Mouse (Mus musculus): ENCODE results near the gene 4930453N24Rik. TPM values are rescaled to one million over a fixed set of nuclear protein-coding genes. Genes with fewer than 3 reads are reported as not detected.

The 4930453N24Rik gene
- polyA plus RNA-seq, 1 experiment from 2014 or later: 25.3 TPM

GRCm38 (mm10) chr16:64766696-64767300, 4.2 kb downstream of the 4930453N24Rik start:
- Histone ChIP-seq H3K4me1 (ENCODE audit: control insufficient read depth, insufficient read depth, low read length) (no peaks in the 10 kb centered on the region), H3K9me3 (ENCODE audit: control insufficient read depth, low read length) (peaks cover 9% of the 10 kb centered on the region; the same call in 1 of the 2 replicates), H3K4me2 (replicated peaks; ENCODE audit: low read depth, low read length) (no peak overlapping the region), H3K36me3 (ENCODE audit: control insufficient read depth, insufficient read depth, low read length) (peaks cover 28% of the 10 kb centered on the region), H3K27me3 (ENCODE audit: control insufficient read depth, insufficient read depth, low read length) (no peaks in the 10 kb centered on the region), H3K4me3 (ENCODE audit: low read length) (no peak overlapping the region), H3K9ac (ENCODE audit: low read depth, low read length) (no peak overlapping the region), H3K27ac (ENCODE audit: low read depth, low read length) (no peak overlapping the region)
- 93% methylated on average over 8 of the region's 8 CpGs for WGBS
- ATAC-seq (ENCODE audit: low FRiP score, low TSS enrichment): no peak

- Histone ChIP-seq H3K9ac (ENCODE audit: low read depth, low read length) (no peak overlapping the region), H3K4me3 (ENCODE audit: low read length) (no peak overlapping the region), H3K4me1 (ENCODE audit: control insufficient read depth, insufficient read depth, low read length) (no peaks in the 10 kb centered on the region), H3K36me3 (ENCODE audit: control insufficient read depth, insufficient read depth, low read length) (peaks cover 8% of the 10 kb centered on the region), H3K9me3 (ENCODE audit: control insufficient read depth, low read length) (peaks cover 9% of the 10 kb centered on the region; the same call in 1 of the 2 replicates), H3K4me2 (replicated peaks; ENCODE audit: low read depth, low read length) (no peak overlapping the region), H3K27ac (ENCODE audit: low read depth, low read length) (no peak overlapping the region), H3K27me3 (ENCODE audit: control insufficient read depth, insufficient read depth, low read length) (no peaks in the 10 kb centered on the region)
- 75% methylated on average over 1 of the region's 1 CpGs for WGBS
- ATAC-seq (ENCODE audit: low FRiP score, low TSS enrichment): no peak
Observed at GRCm38 (mm10) chr16:64759245-64759626, 11.7 kb downstream of the 4930453N24Rik start.

GRCm38 (mm10) chr16:64758561-64759244, 12.3 kb downstream of the 4930453N24Rik start:
- no peak overlapping the region for H3K27ac ChIP-seq (ENCODE audit: low read depth, low read length)
- H3K4me1 ChIP-seq (ENCODE audit: control insufficient read depth, insufficient read depth, low read length): no peaks in the 10 kb centered on the region
- peaks cover 6% of the 10 kb centered on the region for H3K36me3 ChIP-seq (ENCODE audit: control insufficient read depth, insufficient read depth, low read length)
- no peak overlapping the region for H3K4me3 ChIP-seq (ENCODE audit: low read length)
- peaks cover 9% of the 10 kb centered on the region; the same call in 1 of the 2 replicates for H3K9me3 ChIP-seq (ENCODE audit: control insufficient read depth, low read length)
- WGBS: 61% methylated on average over 6 of the region's 6 CpGs
- no peak for ATAC-seq (ENCODE audit: low FRiP score, low TSS enrichment)
- no peak overlapping the region for H3K4me2 ChIP-seq (replicated peaks; ENCODE audit: low read depth, low read length)
- no peak overlapping the region for H3K9ac ChIP-seq (ENCODE audit: low read depth, low read length)
- H3K27me3 ChIP-seq (ENCODE audit: control insufficient read depth, insufficient read depth, low read length): no peaks in the 10 kb centered on the region

GRCm38 (mm10) chr16:64757666-64758400, 13.1 kb downstream of the 4930453N24Rik start:
- ATAC-seq (ENCODE audit: low FRiP score, low TSS enrichment): no peak
- 80% methylated on average over 7 of the region's 7 CpGs for WGBS
- H3K9me3 ChIP-seq (ENCODE audit: control insufficient read depth, low read length): 0 out of 2 replicates have a peak, but pooled peaks cover under 1% of the 10 kb centered on the region

GRCm38 (mm10) chr16:64756321-64756720, 14.6 kb downstream of the 4930453N24Rik start:
- Histone ChIP-seq H3K9ac (ENCODE audit: low read depth, low read length) (no peak overlapping the region), H3K27me3 (ENCODE audit: control insufficient read depth, insufficient read depth, low read length) (no peaks in the 10 kb centered on the region), H3K4me1 (ENCODE audit: control insufficient read depth, insufficient read depth, low read length) (no peaks in the 10 kb centered on the region), H3K4me3 (ENCODE audit: low read length) (no peak overlapping the region), H3K27ac (ENCODE audit: low read depth, low read length) (no peak overlapping the region), H3K4me2 (replicated peaks; ENCODE audit: low read depth, low read length) (no peak overlapping the region), H3K9me3 (ENCODE audit: control insufficient read depth, low read length) (no peaks in the 10 kb centered on the region), H3K36me3 (ENCODE audit: control insufficient read depth, insufficient read depth, low read length) (no peaks in the 10 kb centered on the region)
- ATAC-seq (ENCODE audit: low FRiP score, low TSS enrichment): no peak
- 74% methylated on average over 6 of the region's 6 CpGs for WGBS

More at GRCm38 (mm10) chr16:64757666-64758400, 13.1 kb downstream of the 4930453N24Rik start:
- Histone ChIP-seq H3K9ac (ENCODE audit: low read depth, low read length) (no peak overlapping the region), H3K27me3 (ENCODE audit: control insufficient read depth, insufficient read depth, low read length) (no peaks in the 10 kb centered on the region), H3K4me1 (ENCODE audit: control insufficient read depth, insufficient read depth, low read length) (no peaks in the 10 kb centered on the region), H3K4me3 (ENCODE audit: low read length) (no peak overlapping the region), H3K36me3 (ENCODE audit: control insufficient read depth, insufficient read depth, low read length) (no peaks in the 10 kb centered on the region), H3K4me2 (replicated peaks; ENCODE audit: low read depth, low read length) (no peak overlapping the region), H3K27ac (ENCODE audit: low read depth, low read length) (no peak overlapping the region)

- Histone ChIP-seq H3K9me3 (ENCODE audit: control insufficient read depth, low read length) (no peaks in the 10 kb centered on the region), H3K4me2 (replicated peaks; ENCODE audit: low read depth, low read length) (no peak overlapping the region), H3K4me3 (ENCODE audit: low read length) (no peak overlapping the region), H3K9ac (ENCODE audit: low read depth, low read length) (no peak overlapping the region), H3K27ac (ENCODE audit: low read depth, low read length) (no peak overlapping the region), H3K4me1 (ENCODE audit: control insufficient read depth, insufficient read depth, low read length) (no peaks in the 10 kb centered on the region), H3K36me3 (ENCODE audit: control insufficient read depth, insufficient read depth, low read length) (no peaks in the 10 kb centered on the region), H3K27me3 (ENCODE audit: control insufficient read depth, insufficient read depth, low read length) (no peaks in the 10 kb centered on the region)
- 43% methylated on average over 3 of the region's 3 CpGs for WGBS
- peak; percentile 69; the same call in 1 of the 2 replicates for ATAC-seq (ENCODE audit: low FRiP score, low TSS enrichment)
Observed at GRCm38 (mm10) chr16:64754743-64755139, 16.2 kb downstream of the 4930453N24Rik start.

- Histone ChIP-seq H3K4me2 (replicated peaks; ENCODE audit: low read depth, low read length) (no peak overlapping the region), H3K9me3 (ENCODE audit: control insufficient read depth, low read length) (no peaks in the 10 kb centered on the region), H3K9ac (ENCODE audit: low read depth, low read length) (no peak overlapping the region), H3K4me3 (ENCODE audit: low read length) (no peak overlapping the region), H3K27me3 (ENCODE audit: control insufficient read depth, insufficient read depth, low read length) (no peaks in the 10 kb centered on the region), H3K27ac (ENCODE audit: low read depth, low read length) (no peak overlapping the region), H3K36me3 (ENCODE audit: control insufficient read depth, insufficient read depth, low read length) (no peaks in the 10 kb centered on the region), H3K4me1 (ENCODE audit: control insufficient read depth, insufficient read depth, low read length) (no peaks in the 10 kb centered on the region)
- 63% methylated on average over 3 of the region's 3 CpGs for WGBS
- ATAC-seq (ENCODE audit: low FRiP score, low TSS enrichment): no peak
Observed at GRCm38 (mm10) chr16:64753990-64754742, 16.8 kb downstream of the 4930453N24Rik start.

GRCm38 (mm10) chr16:64748237-64748636, 22.7 kb downstream of the 4930453N24Rik start:
- no peak overlapping the region for H3K9ac ChIP-seq (ENCODE audit: low read depth, low read length)
- no peak for ATAC-seq (ENCODE audit: low FRiP score, low TSS enrichment)
- H3K4me3 ChIP-seq (ENCODE audit: low read length): no peak overlapping the region
- H3K36me3 ChIP-seq (ENCODE audit: control insufficient read depth, insufficient read depth, low read length): no peaks in the 10 kb centered on the region
- no peak overlapping the region for H3K4me2 ChIP-seq (replicated peaks; ENCODE audit: low read depth, low read length)
- WGBS: 9% methylated on average over 10 of the region's 10 CpGs
- no peak overlapping the region for H3K27ac ChIP-seq (ENCODE audit: low read depth, low read length)
- H3K9me3 ChIP-seq (ENCODE audit: control insufficient read depth, low read length): no peaks in the 10 kb centered on the region
- no peaks in the 10 kb centered on the region for H3K27me3 ChIP-seq (ENCODE audit: control insufficient read depth, insufficient read depth, low read length)
- H3K4me1 ChIP-seq (ENCODE audit: control insufficient read depth, insufficient read depth, low read length): no peaks in the 10 kb centered on the region

Measured in kidney, embryonic 14.5 days (tissue).